Mouse (Mus musculus) B cell, adult 62 days (primary cell): ENCODE results near the gene Bpifb6. TPM values are rescaled to one million over a fixed set of nuclear protein-coding genes. Genes with fewer than 3 reads are reported as not detected.

Experiments used
- total RNA-seq: library from RNA; stranded (reverse); gene quantifications from 4 replicates; pipeline ENCODE4 v1.2.4, GENCODE M21; 2023

The Bpifb6 gene
- not detected in 4 replicates for total RNA-seq

DNA sequence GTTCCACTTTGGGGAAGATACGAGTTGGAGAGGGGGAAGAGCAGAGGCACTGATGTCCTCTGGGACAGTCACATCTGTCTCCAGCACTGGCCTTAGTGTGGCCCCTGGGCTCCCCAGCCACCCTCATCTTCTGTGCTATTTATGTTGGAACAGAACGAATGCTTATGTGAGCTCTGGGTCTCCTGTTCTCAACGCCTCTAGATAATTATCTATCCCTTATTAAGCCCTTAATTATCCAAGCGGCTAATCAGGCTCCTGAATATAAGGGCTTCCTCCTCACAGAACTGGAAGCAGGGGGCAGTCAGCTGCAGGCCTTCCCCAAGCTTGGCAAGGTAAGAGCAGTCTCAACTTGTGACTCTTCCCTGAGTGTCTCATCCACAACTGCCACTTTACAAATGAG is at the start of gene Bpifb6:
TSS of gene Bpifb6 (plus strand) at position 301 of the 400 bp plus-strand sequence.

DNA sequence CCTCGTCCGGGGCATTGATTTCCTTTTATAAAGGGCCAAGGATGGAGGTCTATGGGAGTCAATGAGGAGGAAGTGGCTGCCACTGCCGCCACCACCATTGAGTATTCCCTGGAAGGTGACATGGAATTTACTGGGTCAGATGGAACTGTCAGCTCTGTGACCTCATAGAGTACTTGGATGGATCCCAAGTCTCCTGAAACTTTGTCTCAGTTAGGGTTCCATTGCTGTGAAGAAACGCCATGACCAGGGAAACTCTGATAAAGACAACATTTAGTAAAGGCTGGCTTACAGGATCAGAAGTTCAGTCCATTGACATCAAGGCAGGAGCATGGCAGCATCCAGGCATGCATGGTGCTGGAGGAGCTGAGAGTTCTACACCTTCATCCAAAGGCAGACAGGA is 29.2 kb upstream of the Bpifb6 start, which contains the start of gene Sun5:
TSS of gene Sun5 (minus strand) at position 101 of the 400 bp plus-strand sequence.

DNA sequence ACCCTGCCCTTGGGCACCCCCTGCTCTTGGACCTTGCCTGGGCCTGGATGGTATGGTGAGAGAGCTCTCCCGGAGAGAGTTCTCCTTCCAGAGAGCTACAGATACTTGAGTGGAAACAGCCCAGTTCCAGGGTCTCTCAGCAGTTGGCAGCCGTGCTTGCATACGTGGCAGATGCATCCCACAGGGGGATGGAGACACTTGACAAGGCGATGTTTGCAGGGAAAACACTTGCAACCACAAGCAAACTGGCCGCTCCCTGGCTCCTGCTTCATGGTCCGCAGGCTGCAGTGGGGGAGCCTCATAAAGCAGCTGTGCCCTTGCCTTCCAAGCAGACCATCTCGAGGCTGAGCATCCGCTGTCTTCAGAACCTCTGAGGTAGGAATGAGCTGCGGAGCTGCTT is 25.4 kb upstream of the Bpifb6 start, which contains the start of gene Bpifb2:
TSS of gene Bpifb2 (plus strand) at position 301 of the 400 bp plus-strand sequence.

DNA sequence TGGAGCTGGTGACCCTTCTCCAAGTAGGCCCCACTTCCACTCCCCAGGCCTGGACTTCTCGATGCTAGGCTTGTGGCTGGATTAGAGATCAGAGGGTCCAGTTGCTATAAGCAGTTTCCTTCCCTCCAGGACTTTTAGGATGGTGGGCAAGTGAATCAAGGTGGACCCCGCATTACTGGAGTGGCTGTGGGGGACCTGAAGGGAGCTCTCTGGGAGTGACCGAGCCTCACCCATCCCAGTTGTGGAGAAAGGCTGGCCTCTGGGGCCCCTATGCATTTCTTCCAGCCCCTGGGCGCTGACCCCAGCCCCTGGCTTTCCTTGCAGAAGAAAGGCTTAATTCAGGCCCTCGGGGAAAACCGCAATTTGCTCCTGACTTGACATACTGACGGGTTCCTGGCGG is 17.7 kb downstream of the Bpifb6 start, which contains the start of gene Bpifb3:
TSS of gene Bpifb3 (plus strand) at position 301 of the 400 bp plus-strand sequence.

DNA sequence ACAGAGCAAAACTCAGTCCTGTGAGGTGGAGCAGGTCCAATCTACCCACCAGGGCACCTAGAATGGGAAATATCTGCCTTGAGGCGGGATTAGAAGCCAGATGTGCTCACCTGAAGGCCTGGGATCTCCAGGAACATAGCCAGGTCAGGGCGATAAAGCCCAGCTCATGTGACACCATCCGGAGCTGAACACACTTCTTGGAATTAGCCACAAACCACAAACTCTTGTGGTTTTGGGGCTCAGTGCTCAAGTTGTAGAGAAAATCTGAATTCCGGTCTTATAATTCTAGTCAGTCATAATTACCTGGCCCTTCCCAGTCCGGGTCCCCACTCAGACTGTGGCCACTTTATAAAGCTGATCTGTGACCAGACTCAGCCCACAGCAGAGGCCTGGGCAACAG is 37.7 kb downstream of the Bpifb6 start, which contains the start of gene Bpifb4:
TSS of gene Bpifb4 (plus strand) at position 370 of the 400 bp plus-strand sequence.

Other genes starting within 250 kb of the Bpifb6 start
- not detected in 4 replicates for gene Dnmt3c, start 203.7 kb upstream of the Bpifb6 start, total RNA-seq
- gene Mapre1, start 159.1 kb upstream of the Bpifb6 start, total RNA-seq: 148 to 157 TPM (median 152 TPM) in 4 replicates
- gene Efcab8, start 120.5 kb upstream of the Bpifb6 start, total RNA-seq: 1.0 to 1.3 TPM (median 1.2 TPM) in 4 replicates
- gene Sun5, start 29.3 kb upstream of the Bpifb6 start, total RNA-seq: not detected in 4 replicates
- not detected in 4 replicates for gene Bpifb2, start 25.3 kb upstream of the Bpifb6 start, total RNA-seq
- not detected in 4 replicates for gene Bpifb3, start 17.8 kb downstream of the Bpifb6 start, total RNA-seq
- not detected in 4 replicates for gene Bpifb4, start 37.8 kb downstream of the Bpifb6 start, total RNA-seq
- not detected in 4 replicates for gene Bpifa6, start 74.6 kb downstream of the Bpifb6 start, total RNA-seq
- not detected in 4 replicates for gene Bpifa2, start 107.9 kb downstream of the Bpifb6 start, total RNA-seq
- gene Bpifa3, start 229.9 kb downstream of the Bpifb6 start, total RNA-seq: not detected in 4 replicates
- gene Bpifa1, start 242.5 kb downstream of the Bpifb6 start, total RNA-seq: not detected in 4 replicates